Mouse (Mus musculus) bone marrow macrophage, adult 2 months (primary cell): ENCODE data around the gene 1700001P01Rik.

Experiments
- CTCF ChIP-seq: IDR thresholded peaks from 2 replicates; pipeline ENCODE4 v1.5.1; 2012; ENCODE audit warnings: low read depth, mild to moderate bottlenecking, low read length, moderate library complexity
- POLR2A ChIP-seq: IDR thresholded peaks from 2 replicates; pipeline ENCODE4 v1.6.1; 2012; ENCODE audit warnings: mild to moderate bottlenecking, low read depth, low read length, borderline replicate concordance

DNA sequence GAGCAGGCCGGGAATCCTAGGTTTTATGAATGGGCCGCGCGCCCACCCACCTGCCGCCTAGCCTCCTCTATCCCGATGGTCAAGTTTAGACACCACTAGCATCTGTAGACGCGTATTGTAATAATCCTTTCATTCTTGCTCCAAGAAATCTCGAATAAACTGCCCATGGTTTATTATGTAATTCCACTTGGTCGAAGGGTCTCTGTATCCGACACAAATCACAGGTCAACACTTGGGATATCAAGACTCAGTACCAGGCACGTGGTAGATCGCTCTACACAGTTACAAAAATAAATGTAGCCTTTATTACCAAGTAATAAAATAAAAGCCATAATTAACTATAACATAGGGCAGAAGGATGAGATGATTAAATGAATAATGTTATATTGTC, 30.4 kb downstream of the 1700001P01Rik start:
- no peak for TF ChIP-seq CTCF
- no peak for TF ChIP-seq POLR2A
